Mouse (Mus musculus) lung, embryonic 15.5 days (tissue): ENCODE measurements around the gene Faap20. TPM values are rescaled to one million over a fixed set of nuclear protein-coding genes. Genes with fewer than 3 reads are reported as not detected.

Source experiments
- ATAC-seq: fragments of 200-750 bp; cut with Nextera tagmentation; 2 replicates; pipeline ENCODE4 v1.8.0; 2017; ENCODE audit warnings: moderate number of reproducible peaks, borderline replicate concordance; ENCODE audit not compliant: low FRiP score, low TSS enrichment; ENCODE audit errors: extremely low read depth
- H3K27ac ChIP-seq: fragments of 300-500 bp; sonication (generic); 2 replicates; pipeline ENCODE4 v1.5.1; 2015; ENCODE audit warnings: moderate library complexity, mild to moderate bottlenecking, inconsistent platforms
- H3K27me3 ChIP-seq: fragments of 300-500 bp; sonication (generic); 2 replicates; pipeline ENCODE4 v1.6.1; 2015; ENCODE audit warnings: inconsistent platforms
- H3K36me3 ChIP-seq: fragments of 300-500 bp; sonication (generic); 2 replicates; pipeline ENCODE4 v1.6.1; 2015; ENCODE audit warnings: inconsistent platforms
- H3K4me1 ChIP-seq: fragments of 300-500 bp; sonication (generic); 2 replicates; pipeline ENCODE4 v1.6.1; 2015; ENCODE audit warnings: inconsistent platforms
- H3K4me2 ChIP-seq: fragments of 300-500 bp; sonication (generic); 2 replicates; pipeline ENCODE4 v1.6.1; 2015; ENCODE audit warnings: inconsistent platforms, mild to moderate bottlenecking, moderate library complexity
- H3K4me3 ChIP-seq: fragments of 300-500 bp; sonication (generic); 2 replicates; pipeline ENCODE4 v1.5.1; 2015; ENCODE audit warnings: mild to moderate bottlenecking, inconsistent platforms
- H3K9ac ChIP-seq: fragments of 300-500 bp; sonication (generic); 2 replicates; pipeline ENCODE4 v1.6.1; 2015; ENCODE audit warnings: inconsistent platforms
- H3K9me3 ChIP-seq: fragments of 300-500 bp; sonication (generic); 2 replicates; pipeline ENCODE4 v1.6.1; 2016; ENCODE audit warnings: inconsistent platforms
- WGBS: fragments of 180-500 bp; shearing (Covaris S2); methylation state at CpG from one replicate; pipeline ENCODE4 v1.1.7; 2015; 5-methylcytosine and 5-hydroxymethylcytosine counted together
- polyA plus RNA-seq: library from polyadenylated mRNA; unstranded; fragments of >200 nt; fragmentation: Nextera tagmentation; extraction: Ambion mirVana; gene quantifications from 2 replicates; pipeline ENCODE4 v1.2.1, GENCODE M21; 2015

The Faap20 gene
- polyA plus RNA-seq, 1 experiment from 2014 or later = 83.4 TPM

DNA sequence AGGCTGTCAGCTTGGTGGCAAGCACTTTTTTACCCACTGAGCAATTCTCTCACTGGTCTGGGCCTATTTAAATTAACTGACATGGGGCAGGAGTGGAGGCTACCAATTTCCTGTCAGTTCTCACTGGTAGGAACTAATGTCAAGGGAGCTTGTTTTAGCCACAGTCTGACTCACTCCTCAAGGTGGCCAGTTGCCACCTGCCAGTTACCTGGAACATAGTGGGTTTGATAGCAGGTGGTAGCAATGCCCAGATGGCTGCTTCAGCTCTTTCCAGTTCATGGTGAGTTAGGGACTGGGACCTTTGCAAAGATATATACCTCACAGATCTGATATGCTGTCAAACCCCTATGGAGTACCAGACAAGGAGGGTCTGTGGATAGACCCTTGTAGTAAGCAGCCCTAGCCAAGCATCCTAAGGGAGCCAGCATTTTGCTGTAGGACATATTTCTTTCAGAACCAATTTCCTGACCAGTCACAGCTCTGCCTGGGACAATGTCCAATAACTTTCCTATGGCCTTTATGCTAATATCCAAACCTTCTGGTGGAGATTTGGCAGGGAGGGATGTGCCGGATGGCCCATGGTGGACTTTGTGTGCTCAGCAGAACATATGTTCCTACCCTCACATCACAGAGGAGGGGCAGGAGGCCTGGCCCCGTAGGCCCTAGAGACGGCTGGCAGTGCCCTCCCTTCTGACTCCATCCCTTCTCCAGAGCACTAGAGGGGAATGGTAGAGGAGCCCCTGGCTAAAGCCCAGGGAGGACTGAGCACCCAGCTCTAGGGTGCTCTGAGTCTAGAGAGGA is 15.1 kb downstream of the Faap20 start:
- H3K9ac ChIP-seq = no peak overlapping the region
- H3K9me3 ChIP-seq = no peaks in the 10 kb centered on the region
- H3K4me3 ChIP-seq = no peak overlapping the region
- peaks cover 22% of the 10 kb centered on the region for H3K4me1 ChIP-seq
- 79% methylated on average over 3 of the region's 3 CpGs for WGBS
- peaks cover 4% of the 10 kb centered on the region; the same call in 1 of the 2 replicates for H3K36me3 ChIP-seq
- no peak overlapping the region for H3K27ac ChIP-seq
- H3K27me3 ChIP-seq = no peaks in the 10 kb centered on the region
- H3K4me2 ChIP-seq = no peak overlapping the region
- ATAC-seq = no peak

DNA sequence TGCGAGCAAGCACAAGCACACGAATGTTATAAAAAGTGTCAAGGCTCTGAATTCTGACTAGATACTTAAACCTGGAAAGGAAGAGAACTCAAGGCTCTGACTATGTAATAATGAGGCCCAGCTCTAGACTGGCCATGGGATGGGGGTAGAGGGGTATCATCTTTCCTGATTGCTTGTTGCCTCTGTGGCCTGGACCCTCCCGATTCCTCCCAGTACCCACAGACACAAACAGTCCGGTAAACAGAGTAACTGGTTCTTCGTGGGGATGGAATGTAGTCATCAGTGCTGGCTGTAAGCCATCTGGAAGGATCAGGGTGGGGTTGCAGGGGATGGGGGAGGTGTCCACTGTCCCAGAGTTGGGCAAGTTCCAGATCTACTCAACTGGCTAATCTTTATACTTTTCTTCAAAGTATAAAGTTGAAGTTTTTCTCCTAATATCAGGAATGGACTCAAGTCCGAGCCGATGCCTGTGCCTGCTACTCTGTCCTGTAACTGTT is 17.5 kb downstream of the Faap20 start:
- ATAC-seq = peak; percentile 35; the same call in 1 of the 2 replicates
- H3K4me2 ChIP-seq = peak overlapping the region; percentile 12; the same call in 1 of the 2 replicates
- no peak overlapping the region for H3K4me3 ChIP-seq
- no peaks in the 10 kb centered on the region for H3K9me3 ChIP-seq
- H3K9ac ChIP-seq = no peak overlapping the region
- peaks cover 22% of the 10 kb centered on the region for H3K4me1 ChIP-seq
- H3K27ac ChIP-seq = peak overlapping the region; percentile 43
- WGBS = 39% methylated on average over 7 of the region's 7 CpGs
- no peaks in the 10 kb centered on the region for H3K27me3 ChIP-seq
- no peaks in the 10 kb centered on the region for H3K36me3 ChIP-seq

DNA sequence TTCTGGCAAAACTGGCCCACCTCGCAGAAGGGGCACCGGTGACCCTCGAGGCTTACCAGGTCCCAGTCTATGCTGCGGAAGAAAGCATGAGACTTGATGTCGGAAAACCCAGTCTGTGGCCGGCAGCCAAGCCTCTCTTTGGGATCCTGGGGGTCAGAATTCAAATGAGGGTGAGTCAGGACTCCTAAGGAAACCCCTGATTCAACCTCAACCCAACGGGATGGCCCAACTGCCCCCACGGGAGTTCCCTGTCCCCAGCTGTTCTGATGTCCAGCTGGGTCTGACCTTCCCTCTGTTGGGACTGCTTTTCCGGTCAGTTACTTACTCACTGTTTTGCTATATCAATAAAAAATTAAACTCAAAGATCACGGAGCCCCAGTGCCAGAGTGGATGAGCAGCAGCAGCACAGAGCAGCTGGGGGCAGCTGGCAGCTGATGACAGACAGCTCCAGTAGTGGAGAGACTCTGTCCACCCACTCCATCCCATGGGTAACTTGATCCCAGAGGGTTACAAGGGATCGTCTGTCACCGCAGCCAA is 18.1 kb downstream of the Faap20 start:
- WGBS = 30% methylated on average over 12 of the region's 12 CpGs
- Histone ChIP-seq H3K4me3 (no peak overlapping the region), H3K4me2 (peak overlapping the region; percentile 12; the same call in 1 of the 2 replicates), H3K27me3 (no peaks in the 10 kb centered on the region), H3K9me3 (no peaks in the 10 kb centered on the region), H3K27ac (peak overlapping the region; percentile 43), H3K36me3 (no peaks in the 10 kb centered on the region), H3K9ac (no peak overlapping the region), H3K4me1 (peaks cover 22% of the 10 kb centered on the region)
- ATAC-seq = peak; percentile 41; the same call in 1 of the 2 replicates

DNA sequence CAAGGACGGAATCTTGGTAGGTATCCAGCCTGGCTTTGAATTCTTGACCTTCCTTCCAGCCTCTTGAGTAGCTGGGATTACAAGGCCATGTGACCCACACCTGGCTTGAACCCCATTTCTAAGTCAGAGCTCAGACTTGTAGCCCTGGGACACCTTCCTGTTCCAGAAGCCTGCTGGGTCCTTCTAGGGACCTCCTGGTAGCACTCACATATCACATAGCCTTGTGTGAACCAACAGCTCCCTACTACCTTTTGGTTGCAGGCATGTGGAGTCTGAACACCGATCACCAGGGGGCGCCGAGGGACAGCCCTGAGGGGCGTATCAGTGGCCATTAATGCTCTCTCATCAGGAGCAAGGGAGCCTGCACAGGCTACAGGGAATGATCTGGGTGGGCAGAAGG is 18.8 kb downstream of the Faap20 start:
- Histone ChIP-seq H3K27ac (no peak overlapping the region), H3K27me3 (no peaks in the 10 kb centered on the region), H3K36me3 (no peaks in the 10 kb centered on the region), H3K4me2 (no peak overlapping the region), H3K4me1 (peaks cover 22% of the 10 kb centered on the region), H3K9ac (no peak overlapping the region), H3K4me3 (no peak overlapping the region), H3K9me3 (no peaks in the 10 kb centered on the region)
- WGBS = 28% methylated on average over 5 of the region's 5 CpGs
- no peak for ATAC-seq

DNA sequence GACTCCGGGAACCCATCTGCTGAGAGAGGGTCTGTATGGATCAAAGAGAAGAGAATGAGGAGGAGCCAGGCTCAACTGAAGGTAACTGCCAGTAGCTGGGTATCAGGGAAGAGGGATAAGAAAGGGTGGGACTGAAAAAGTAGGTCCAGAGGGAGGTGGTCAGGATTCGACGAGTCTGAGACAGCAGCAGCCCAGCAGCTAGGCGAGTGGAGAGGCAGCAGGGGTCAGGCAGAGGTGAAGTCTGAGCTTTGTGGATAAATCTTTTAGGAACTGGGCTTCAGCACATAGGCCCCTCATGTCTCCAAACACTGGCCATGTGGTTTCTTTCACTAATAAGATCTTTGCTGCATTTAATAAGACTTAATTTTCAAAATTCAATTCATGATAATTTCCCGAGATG is 24.8 kb downstream of the Faap20 start:
- Histone ChIP-seq H3K4me2 (no peak overlapping the region), H3K27me3 (no peaks in the 10 kb centered on the region), H3K36me3 (no peaks in the 10 kb centered on the region), H3K9me3 (no peaks in the 10 kb centered on the region), H3K9ac (no peak overlapping the region), H3K4me1 (peaks cover 13% of the 10 kb centered on the region), H3K27ac (no peak overlapping the region), H3K4me3 (no peak overlapping the region)
- ATAC-seq = no peak
- WGBS = 26% methylated on average over 5 of the region's 5 CpGs

DNA sequence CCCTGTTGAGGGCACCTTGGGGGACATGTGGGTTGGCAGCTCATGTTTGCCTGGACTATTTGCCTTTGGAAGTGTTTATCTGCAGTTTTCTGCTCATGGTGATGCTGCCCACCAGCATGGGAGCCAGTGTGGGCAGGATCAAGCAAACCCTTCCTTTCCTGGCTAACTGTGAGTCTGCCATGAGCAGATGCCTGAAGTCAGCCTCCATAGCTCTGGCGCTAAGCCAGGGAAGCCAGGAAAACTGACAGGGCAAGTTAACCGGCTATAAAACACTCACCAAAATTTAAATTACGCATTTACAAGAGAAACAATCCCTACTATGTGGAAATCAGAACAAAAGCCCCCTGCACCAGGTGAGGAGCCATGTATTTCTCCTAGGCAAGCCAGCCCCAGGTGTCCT is 25.2 kb downstream of the Faap20 start:
- H3K27ac ChIP-seq = no peak overlapping the region

DNA sequence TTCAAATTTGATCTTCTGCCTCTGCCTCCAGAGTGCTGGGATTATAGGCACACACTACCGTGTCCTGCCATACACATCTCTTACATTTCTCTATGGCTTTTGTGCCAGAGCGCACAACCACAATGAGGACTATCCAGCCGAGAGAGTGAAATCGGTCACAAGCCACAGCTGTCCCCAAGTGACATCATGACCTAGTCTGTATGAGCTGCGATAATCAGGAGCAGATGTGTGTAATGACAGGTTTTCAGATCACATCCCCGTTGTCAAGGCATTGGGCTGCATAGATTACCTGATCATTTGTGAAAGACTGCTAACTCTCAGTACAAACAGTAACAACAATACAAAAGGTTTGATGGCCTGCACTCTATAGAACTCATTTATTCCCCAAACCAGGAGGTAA is 28.4 kb downstream of the Faap20 start:
- ATAC-seq = no peak
- Histone ChIP-seq H3K27me3 (no peaks in the 10 kb centered on the region), H3K4me2 (no peak overlapping the region), H3K4me3 (no peak overlapping the region), H3K36me3 (no peaks in the 10 kb centered on the region), H3K9me3 (no peaks in the 10 kb centered on the region), H3K9ac (no peak overlapping the region), H3K27ac (no peak overlapping the region), H3K4me1 (peaks cover 46% of the 10 kb centered on the region)
- 60% methylated on average over 6 of the region's 6 CpGs for WGBS

More for the DNA sequence above, 25.2 kb downstream of the Faap20 start:
- peaks cover 15% of the 10 kb centered on the region for H3K4me1 ChIP-seq
- no peaks in the 10 kb centered on the region for H3K9me3 ChIP-seq
- no peaks in the 10 kb centered on the region for H3K36me3 ChIP-seq
- H3K9ac ChIP-seq = no peak overlapping the region
- WGBS = 46% methylated on average over 3 of the region's 3 CpGs
- H3K4me2 ChIP-seq = no peak overlapping the region
- no peaks in the 10 kb centered on the region for H3K27me3 ChIP-seq
- ATAC-seq = no peak
- H3K4me3 ChIP-seq = no peak overlapping the region

DNA sequence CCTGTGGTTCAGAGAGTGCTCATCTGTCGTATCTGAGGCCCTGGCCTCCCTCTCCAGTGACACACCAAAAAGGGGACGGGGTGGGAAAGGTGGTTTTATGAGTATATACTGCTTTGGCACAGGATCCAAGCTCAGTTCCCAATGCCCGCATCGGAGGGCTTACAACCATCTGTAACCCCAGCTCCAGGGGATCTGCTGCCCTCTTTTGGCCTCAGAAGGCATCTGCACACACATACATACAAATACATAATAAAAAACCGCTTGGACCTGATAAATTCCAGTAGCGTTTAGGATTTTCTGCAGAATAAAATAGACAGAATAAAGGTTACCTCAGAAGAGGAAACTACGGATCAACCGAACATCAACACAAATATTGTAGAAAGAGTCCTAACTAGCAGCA is 29.5 kb downstream of the Faap20 start:
- no peak for ATAC-seq
- no peaks in the 10 kb centered on the region for H3K36me3 ChIP-seq
- H3K4me1 ChIP-seq = peaks cover 57% of the 10 kb centered on the region
- H3K27ac ChIP-seq = no peak overlapping the region
- no peaks in the 10 kb centered on the region for H3K9me3 ChIP-seq
- no peaks in the 10 kb centered on the region for H3K27me3 ChIP-seq
- no peak overlapping the region for H3K4me3 ChIP-seq
- H3K4me2 ChIP-seq = no peak overlapping the region
- H3K9ac ChIP-seq = no peak overlapping the region
- 69% methylated on average over 8 of the region's 8 CpGs for WGBS

DNA sequence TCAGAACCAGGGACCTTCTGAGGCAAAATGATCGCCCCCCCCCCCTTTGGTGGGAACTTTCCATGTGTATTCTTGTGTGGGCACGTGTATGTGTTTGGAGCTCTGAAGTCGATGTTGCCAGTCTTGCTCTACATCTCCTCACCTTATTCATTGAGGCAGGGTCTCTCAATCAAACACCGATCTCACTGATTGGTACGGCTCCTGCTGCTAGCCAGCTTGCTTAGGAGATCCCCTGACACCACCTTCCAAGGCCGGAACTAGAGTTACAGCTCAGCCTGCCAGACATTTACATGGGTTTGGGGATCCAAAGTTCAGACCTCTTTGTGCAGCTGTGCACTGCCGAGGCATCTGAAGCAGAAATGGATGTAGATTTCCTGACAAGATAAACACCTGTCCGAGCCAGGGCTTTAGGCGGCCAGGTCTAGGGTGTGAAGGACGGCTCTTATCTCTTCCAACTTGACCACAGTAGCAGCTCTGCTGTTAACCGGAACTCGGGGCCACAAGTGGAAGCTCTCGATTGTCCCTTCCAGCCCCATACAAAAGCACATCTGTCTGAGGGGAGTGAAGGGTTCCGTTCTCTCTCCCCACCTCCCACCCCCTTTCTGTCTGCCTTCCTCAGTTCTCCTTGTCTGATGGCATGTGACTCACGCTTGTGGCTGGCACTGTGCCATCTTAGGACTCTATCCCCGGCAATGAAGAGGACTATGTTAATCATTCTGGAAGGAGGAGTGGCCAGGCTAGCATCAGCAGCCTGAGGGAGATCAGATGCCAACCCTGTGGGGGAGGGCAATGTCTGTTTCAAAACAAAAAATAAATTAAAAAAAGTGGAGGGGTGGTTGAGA is 30.5 kb downstream of the Faap20 start:
- Histone ChIP-seq H3K27ac (peak overlapping the region; percentile 1; the same call in 1 of the 2 replicates), H3K4me1 (peaks cover 53% of the 10 kb centered on the region), H3K9ac (no peak overlapping the region), H3K27me3 (no peaks in the 10 kb centered on the region), H3K9me3 (no peaks in the 10 kb centered on the region), H3K4me2 (no peak overlapping the region), H3K36me3 (no peaks in the 10 kb centered on the region), H3K4me3 (no peak overlapping the region)
- ATAC-seq = peak; percentile 28; the same call in 1 of the 2 replicates
- WGBS = 31% methylated on average over 16 of the region's 16 CpGs

DNA sequence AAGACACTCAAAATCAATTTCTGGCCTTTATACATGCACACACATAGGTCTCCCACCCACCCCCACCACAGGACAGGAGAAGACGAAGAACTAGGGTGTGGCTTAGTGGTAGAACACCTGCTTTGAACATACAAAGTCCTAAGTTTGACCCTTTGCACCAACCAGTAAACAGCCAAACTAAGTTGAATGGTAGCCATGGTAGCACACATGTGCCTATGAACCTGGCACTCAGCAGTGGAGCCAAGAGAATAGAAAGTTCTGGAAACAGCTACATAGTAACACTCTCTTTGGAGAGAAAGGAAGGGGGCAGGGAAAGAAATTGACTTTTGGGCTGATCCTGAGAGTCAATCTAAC is 31.1 kb downstream of the Faap20 start:
- Histone ChIP-seq H3K4me3 (no peak overlapping the region), H3K9ac (no peak overlapping the region), H3K4me1 (peaks cover 53% of the 10 kb centered on the region), H3K36me3 (no peaks in the 10 kb centered on the region), H3K27ac (no peak overlapping the region), H3K27me3 (no peaks in the 10 kb centered on the region), H3K9me3 (no peaks in the 10 kb centered on the region), H3K4me2 (no peak overlapping the region)
- no peak for ATAC-seq
- 75% methylated on average over 1 of the region's 1 CpGs for WGBS

DNA sequence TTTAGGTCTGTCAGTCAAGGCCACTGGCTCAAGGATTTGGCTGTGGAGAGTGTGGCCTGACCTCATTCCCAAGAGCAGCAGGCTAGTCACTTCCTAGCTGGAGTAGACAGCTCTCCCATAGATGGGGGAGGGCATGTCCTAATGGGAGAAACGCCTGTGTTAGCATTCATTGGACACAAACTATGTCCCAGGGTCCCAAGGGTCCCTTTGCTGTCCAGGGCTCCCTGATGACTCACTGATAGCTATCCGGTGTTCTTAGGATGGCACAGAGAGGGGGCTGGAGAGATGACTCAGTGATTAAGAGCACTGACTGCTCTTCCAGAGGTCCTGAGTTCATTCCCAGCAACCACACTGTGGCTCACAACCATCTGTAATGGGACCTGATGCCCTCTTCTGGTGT is 31.6 kb downstream of the Faap20 start:
- WGBS = 46% methylated on average over 2 of the region's 2 CpGs
- no peak overlapping the region for H3K4me3 ChIP-seq
- no peaks in the 10 kb centered on the region for H3K27me3 ChIP-seq
- H3K27ac ChIP-seq = no peak overlapping the region
- ATAC-seq = no peak
- no peak overlapping the region for H3K9ac ChIP-seq
- no peaks in the 10 kb centered on the region for H3K36me3 ChIP-seq
- H3K9me3 ChIP-seq = no peaks in the 10 kb centered on the region
- H3K4me1 ChIP-seq = peaks cover 53% of the 10 kb centered on the region
- no peak overlapping the region for H3K4me2 ChIP-seq

DNA sequence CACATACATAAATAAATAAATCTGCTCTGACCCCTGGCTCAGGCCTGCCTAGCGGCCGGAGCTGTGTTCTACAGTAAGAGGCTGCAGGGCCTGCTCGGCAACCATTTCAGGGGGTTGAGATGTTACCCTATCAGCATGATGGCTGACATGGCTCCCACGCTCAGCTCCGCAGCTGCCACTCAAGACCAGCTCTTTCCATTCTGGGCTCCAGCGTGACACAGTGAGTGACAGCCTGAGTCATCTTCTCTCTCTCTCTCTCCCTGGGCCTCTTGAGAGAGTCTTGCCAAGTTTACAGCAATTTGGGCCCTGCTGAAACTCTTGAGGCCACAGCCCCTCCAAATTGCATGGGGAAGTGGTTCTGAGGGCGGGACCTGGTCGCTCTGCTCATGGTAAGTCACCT is 32.0 kb downstream of the Faap20 start:
- 71% methylated on average over 8 of the region's 8 CpGs for WGBS
- Histone ChIP-seq H3K36me3 (no peaks in the 10 kb centered on the region), H3K9ac (no peak overlapping the region), H3K4me1 (peaks cover 53% of the 10 kb centered on the region), H3K27me3 (no peaks in the 10 kb centered on the region), H3K27ac (peak overlapping the region; percentile 78; the same call in 1 of the 2 replicates), H3K4me3 (no peak overlapping the region), H3K4me2 (no peak overlapping the region), H3K9me3 (no peaks in the 10 kb centered on the region)
- no peak for ATAC-seq
